Mouse (Mus musculus) heart, postnatal 0 days (tissue): ENCODE measurements at regions not wholly inside any gene's neighbourhood (a gene's known extent, or its start where the extent isn't known, plus 50 kb on each side); places are given as distances from the start of the nearest gene placed in this dataset.

Source experiments
- CTCF ChIP-seq: IDR thresholded peaks from 2 replicates; pipeline ENCODE4 v1.5.1; 2016; ENCODE audit warnings: antibody characterized with exemption, control low read depth, low read depth
- EP300 ChIP-seq: IDR thresholded peaks from 2 replicates; pipeline ENCODE4 v1.6.1; 2016; ENCODE audit warnings: antibody characterized with exemption, low read depth

DNA sequence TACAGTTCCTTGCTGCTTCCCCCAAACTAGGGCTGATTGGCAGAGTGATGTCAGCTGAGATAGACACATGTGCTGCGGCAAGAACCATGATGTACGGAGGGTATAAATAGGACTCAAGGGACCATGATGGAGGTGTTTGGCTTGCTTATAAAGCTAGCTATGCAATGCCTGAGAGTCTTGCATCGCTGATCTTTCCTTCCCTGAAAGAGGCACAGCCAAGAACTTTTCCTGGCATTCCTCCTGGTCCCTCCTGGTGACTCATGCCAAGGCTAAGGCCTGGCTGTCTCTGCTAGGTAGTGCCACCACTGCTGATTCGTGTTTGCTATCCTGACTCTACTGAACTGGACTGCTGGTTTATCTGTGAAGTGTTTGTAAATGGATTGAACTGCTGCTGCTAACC lies 260.0 kb upstream of the Gm11114 start:
- no peak for TF ChIP-seq EP300
- no peak for TF ChIP-seq CTCF
